Mouse (Mus musculus) kidney, postnatal 36 days (tissue): ENCODE results near the gene Hoxb9.
A peak's percentile ranks its signal among the peaks of the same experiment; 100 is the strongest.

Experiments
- DNase-seq, 2 experiments: peaks; one replicate each; pipeline ENCODE4 v3.0.0; 2021 to 2022; ENCODE audit warnings: mixed read lengths in 2 of 2

The Hoxb9 gene

DNA sequence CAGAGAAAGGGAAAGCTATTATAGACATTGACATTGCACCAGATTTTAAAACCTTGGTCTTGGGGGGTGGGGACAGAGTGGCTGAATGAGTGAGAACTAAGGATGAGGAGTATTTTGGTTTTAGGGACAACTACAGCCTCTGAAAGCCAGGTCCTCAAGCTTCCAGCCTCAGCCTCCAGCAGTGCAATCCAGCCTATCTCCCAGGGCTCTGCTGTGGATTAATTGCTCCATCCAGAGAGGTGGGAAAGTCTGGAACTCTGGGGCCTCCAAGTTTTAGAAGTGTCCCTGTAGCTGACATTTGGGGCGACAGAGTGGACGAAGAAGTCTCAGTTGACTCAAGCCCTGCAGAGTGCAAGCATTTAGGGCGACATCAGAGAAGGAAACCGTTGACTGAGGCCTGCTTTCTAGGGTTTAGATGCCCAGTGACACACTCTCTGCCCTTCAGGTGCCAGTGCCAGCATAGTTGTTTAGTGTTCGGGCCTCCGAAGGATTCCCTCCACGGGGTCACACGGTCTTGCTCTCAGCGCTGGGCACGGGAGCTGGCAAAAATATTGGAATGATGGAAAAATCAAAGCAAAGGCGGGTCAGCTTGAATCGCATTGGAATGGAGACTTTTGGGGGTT is 42.7 kb downstream of the Hoxb9 start:
- no peak for DNase-seq

DNA sequence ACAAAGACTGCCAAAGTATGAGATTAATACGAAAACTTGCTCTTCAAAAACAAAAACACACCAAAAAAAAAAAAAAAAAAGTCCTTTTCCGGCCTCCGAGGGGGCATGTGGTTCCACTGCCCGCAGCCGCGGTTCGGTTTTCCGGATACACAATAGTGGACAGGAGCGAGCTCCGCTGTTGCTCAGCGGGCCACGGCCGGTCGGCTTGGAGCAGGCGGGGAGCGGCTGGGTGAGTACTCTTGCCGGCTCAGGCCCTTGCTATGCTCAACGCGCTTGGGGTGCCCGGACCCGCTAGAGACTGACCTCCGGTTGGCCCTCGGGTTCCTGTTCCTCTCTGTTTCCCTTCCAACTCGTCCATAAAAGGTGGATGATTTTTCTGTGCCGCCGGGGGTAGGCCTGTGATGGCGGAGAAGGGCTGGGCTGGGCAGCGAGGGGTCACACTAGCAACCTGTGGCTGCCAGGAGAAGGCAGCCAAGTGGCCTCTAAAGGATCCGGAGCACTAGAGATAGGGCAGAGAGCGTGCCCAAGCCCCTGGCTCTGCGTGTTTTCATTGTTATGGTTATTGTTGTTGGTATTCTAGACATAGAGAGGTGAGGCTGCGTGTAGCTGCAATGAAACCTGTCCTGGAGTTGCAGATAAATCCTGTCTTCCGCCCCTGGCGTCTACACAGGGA is 43.5 kb downstream of the Hoxb9 start:
- DNase-seq, result peak; percentile 73 to 83

DNA sequence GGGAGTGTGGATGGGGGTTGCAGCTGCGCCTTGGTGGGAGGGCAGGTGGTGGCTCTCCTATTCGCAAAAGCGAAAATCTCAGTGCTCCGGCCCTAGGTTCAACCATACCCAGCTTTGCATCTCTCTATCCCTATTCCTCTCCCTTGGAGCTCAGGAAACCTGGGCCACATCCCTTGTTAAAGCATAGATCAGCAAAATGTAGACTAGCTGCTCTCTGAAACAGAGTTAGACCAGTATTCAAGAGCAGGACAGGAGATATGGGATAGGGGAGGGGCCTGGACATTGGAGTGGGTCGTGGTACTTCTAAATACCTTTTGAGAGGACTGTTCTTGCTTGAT is 44.1 kb downstream of the Hoxb9 start:
- no peak for DNase-seq

DNA sequence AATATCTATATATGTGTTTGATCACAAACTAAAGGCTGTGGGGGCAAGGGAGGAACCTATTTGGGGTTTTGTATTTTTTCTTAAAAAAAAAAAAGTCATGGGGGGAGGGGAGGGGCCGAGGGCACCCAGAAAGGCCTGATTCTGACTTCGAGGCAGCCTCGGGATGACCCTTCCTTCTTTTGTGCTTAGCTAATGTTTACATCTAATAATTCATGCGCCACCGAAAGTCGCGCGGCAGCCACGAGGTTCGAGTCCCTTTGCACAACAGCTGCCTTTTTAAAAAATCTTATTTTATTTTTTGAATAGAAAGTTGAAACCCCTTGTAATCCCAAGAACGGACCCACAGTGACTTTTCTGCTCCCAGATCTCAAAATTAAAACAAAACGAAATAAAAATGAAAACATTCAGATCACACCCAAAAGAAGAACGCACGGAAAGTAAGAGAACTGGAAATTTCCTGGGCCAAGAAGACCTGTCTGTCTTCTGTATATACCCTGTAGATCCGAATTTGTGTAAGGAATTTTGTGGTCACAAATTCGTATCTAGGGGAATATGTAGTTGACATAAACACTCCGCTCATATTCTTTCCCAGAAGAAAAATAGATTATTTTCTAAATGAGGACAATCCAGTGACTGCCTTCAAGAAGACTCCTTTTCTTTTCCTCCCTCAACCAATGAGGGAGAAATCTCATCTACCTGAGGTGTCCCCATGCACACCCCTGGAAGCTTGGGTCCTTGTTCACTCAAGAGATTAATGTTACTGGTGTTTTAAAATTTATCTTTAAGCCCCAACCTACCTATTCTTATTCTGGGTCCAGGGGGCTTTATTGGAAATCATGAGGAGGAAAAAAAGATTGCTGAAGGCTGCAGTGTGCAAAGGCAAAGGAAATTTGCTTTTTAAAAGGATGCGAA is 45.7 kb downstream of the Hoxb9 start:
- DNase-seq, result no peak

DNA sequence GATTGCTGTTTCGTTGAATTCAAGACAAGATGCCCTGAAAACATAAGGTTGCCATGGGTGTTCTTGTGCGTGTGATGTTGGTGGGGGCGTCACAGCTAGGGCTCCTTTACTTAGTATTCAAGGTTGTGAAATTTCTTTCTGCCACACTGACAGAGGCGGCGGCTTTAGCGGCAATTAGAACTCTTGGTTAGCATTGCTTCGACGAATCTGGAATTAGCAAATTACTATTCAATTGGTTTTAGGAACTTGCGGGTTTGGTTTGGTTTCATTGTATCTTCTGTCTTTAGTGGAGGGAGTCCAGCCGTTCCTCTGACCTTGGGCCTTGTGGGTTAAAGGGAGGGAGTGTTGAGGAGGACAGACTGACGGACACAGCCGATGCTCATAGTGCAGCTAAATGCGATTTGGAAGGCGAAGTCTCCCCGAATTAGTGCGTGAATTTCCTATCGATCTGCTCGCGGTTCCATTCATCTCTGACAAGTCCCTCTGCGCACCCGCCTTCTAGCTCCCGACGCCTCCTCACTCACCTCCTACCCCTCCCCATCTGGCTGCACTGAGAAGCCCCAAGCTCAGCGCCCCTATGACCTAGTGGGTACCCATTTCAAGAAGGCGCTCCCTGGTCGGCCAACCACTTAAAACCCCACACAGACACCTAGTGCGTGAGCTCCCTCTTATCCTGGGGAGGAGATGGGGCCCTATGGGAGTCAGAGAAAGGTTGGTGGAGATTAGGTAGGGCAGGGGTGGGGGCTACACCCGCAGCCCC is 46.5 kb downstream of the Hoxb9 start, which contains the start of gene Hoxb4:
Gene Hoxb4 (plus strand): TSS at position 660 of the 760 bp plus-strand sequence.
- no peak for DNase-seq

DNA sequence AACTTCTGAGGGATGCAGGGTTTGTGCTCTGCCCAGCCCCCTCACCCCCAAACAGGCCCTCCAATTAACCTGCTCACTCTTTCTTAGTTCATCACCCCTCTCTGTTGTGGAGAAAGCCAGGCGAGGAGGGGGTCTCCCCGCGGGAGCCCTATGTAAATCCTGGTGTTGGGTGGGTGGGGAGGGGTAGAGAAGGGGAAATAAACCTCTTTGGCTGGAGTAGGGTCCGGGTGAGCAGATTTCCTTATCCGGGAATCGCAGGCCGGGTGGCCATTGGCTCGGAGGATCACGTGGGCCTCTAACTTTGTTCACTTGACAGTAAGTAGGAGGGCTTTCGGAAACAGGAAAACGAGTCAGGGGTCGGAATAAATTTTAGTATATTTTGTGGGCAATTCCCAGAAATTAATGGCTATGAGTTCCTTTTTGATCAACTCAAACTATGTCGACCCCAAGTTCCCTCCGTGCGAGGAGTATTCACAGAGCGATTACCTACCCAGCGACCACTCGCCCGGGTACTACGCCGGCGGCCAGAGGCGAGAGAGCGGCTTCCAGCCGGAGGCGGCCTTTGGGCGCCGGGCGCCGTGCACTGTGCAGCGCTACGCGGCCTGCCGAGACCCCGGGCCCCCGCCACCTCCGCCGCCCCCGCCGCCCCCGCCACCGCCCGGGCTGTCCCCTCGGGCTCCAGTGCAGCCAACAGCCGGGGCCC is 47.3 kb downstream of the Hoxb9 start:
- DNase-seq, result peak; percentile 89 to 95

DNA sequence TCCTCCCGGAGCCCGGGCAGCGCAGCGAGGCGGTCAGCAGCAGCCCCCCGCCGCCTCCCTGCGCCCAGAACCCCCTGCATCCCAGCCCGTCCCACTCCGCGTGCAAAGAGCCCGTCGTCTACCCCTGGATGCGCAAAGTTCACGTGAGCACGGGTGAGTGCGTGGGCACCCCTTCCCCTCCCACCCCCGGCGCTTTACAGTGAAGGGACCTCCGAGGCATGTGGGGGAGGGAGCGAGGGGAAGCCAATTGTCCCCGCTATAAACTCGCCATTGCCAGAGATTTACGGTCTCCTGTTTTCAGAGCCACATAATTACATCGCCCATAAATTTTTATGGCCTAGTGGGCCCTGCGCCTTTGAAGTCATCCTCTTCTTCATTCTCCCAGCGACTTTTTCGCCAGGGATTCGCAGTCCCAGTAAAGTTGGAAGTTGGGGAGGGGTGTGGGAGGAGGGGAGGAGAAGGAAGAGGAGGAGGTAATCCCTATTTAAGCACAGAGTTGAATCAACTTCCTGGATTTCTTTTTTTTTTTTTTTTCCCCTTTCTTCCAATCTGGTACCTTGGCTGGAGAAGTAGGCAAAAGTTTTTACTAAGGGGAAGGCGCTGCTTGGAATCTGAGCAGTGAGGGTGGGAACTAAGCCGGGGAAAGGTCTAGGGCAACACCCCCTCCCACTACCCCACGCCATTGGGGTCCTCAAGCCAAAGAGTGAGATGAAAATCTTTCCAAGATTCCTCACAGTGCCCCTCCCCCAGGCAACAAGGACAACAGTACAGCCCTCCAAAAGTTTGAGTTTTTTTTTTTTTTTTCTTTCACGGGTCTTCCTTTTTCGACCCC is 48.0 kb downstream of the Hoxb9 start:
- DNase-seq, result peak; percentile 61 to 66

DNA sequence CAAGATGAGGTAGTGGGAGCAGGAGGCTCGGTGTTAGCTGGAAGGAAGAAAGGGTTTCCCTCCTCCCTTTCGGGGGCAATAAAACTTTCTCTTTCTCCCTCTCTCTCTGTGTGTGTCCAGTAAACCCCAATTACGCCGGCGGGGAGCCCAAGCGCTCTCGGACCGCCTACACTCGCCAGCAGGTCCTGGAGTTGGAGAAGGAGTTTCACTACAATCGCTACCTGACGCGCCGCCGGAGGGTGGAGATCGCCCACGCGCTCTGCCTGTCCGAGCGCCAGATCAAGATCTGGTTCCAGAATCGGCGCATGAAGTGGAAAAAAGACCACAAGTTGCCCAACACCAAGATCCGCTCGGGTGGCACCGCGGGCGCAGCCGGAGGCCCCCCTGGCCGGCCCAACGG is 48.7 kb downstream of the Hoxb9 start:
- peak; percentile 76 to 78 for DNase-seq

DNA sequence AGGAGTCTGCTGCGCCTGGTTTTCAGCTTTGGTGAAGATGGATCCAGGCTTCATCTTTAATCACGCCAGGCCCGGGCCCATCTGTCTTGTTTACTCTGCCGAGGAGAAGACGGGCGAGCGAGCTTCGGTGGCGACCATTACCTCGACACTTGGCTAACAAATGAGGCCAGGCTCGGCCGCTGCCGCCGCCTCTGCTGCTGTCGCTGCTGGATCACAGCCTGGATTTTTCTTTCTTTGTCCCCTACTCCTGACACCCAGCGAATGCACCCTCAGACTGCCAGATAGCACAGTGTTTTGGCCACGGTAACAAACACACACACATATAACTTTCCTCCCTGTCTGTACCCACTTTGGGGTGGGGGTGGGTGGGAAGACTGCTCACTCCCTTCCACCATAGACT is 49.4 kb downstream of the Hoxb9 start:
- DNase-seq, result peak in 1 of 2 experiments; percentile 59

DNA sequence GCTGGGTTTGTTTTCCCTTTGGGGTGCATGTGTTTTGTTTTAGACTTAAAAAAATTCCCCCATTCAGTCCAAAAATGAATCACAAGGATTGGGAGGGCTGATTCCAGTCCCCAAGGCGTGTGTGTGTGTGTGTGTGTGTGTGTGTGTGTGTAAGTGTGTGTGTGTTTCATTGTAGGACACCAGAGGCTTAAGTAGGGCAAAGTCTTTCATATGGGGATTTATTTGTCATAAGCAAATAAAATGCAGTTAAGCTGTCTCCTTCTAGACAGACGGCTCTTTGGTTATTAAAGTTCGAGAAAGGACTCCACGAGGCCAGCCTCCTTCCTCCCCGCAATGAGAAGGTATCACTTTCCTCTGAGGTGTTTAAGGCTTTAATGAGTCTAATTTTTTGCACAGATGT is 50.6 kb downstream of the Hoxb9 start:
- DNase-seq, result no peak

DNA sequence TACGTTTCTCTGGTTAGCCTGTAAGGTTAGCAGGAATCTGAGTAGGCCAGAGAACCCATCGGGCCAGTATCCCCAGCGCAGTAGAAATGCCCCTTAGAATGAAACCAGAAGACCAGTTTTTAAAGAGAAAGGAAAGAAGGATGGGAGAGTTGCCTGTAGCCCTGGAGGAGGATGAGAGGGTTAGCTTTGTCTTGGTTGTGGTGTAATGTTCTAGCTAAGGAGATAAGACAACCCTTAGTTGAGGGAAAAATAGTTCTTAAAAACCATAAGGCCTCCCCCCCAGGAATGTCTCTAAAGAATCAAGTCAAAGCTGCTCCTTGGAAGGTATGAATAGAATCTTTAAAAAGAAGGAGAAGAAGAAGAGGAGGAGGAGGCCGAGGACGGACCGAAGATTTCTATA is 51.5 kb downstream of the Hoxb9 start:
- no peak for DNase-seq

DNA sequence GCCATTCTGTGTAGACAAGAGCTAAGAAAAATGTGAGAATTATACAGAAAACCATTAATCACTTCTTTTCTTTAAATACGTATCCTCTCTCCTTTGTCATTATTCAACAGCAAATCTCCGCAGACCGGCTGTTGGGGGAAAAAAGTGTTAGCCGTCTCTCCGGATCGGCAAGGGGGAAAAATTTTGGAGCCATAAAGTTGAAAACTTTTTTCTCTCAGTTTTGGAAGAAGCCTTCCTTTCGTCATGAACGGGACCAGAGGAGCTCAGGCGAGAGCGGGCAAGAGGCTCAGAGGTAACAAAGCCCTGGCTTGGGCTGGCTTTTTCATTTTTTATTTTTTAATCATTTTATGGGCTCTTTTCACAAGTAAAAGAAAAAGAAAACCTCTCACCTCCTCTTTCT is 51.9 kb downstream of the Hoxb9 start, which contains the start of gene Hoxb3:
Gene Hoxb3 (plus strand): TSS at position 173 of the 400 bp plus-strand sequence.
- DNase-seq, result no peak

DNA sequence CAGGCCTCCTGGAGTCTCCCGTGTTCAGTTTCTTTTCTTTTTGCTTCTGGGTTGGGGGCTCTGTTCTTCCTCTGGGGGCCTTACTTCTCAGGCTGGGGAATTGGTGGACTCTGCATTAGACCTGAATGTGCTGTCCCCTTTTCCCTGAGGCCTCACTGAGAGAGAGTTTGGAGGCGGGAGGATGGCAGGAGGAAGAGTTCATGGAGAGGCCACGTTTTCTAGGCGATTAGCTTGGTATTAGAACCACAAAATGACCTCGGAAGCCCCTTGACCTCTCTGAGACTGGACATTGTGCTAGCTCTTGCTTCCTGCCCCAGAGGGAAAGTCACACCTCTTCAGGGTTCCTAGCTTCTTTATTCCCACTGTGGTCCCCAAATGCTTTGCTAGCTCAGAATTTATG is 52.9 kb downstream of the Hoxb9 start:
- DNase-seq, result no peak

DNA sequence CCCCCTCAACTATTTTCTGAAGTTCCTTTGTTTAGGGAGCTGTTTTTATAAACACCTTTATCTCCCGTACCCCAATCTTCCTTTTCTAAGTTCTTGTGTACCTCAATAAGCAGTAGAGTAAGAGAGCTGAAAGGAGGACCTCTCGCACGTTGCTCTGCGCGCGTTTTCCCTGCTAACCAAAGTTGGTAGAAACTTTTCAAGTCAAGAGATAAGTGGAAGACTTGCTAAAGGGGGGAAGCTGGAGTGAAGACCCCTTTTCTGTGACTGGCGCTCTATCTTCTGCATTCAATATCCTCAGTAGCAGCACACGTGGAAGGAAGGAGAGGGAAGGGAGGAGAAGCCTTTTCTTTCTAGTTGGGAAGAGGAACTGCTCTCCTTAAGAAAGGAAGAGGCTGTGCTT is 53.7 kb downstream of the Hoxb9 start:
- no peak for DNase-seq

DNA sequence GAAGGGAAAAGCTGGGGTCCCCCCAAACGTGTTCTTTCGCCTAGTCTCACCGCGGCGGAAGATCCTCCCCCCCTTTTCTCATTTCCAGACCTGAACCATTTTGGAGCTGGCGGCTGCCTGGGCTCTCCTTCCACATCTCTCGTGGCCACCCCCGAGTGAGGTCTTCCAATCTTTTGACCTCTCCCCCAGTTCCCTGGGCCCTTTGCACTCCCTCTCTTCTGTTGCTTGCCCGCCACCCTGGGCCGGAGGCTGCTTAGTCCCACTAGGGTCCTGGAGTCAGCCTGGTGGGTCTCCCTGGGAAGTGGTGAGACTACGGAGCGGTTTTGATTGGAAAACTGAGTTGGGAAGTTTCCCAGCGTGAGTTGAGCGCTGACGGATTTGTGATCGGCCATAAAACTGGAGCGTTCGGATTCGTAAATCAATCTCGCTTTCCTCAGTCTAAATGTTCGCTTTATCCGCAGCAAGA is 54.5 kb downstream of the Hoxb9 start:
- DNase-seq, result no peak
